Mouse (Mus musculus) myocyte (in vitro differentiated cells): ENCODE data around the gene Mpc2. TPM values are rescaled to one million over a fixed set of nuclear protein-coding genes. Genes with fewer than 3 reads are reported as not detected.

Experiments used
- H3K27me3 ChIP-seq: one replicate; pipeline ENCODE4 v1.6.1; 2011; ENCODE audit not compliant: control insufficient read depth, insufficient read depth, insufficient read length
- H3K36me3 ChIP-seq: one replicate; pipeline ENCODE4 v1.6.1; 2011; ENCODE audit not compliant: control insufficient read depth, insufficient read depth
- H3K4me2 ChIP-seq: one replicate; pipeline ENCODE4 v1.6.1; 2011; ENCODE audit warnings: low read depth, control low read depth
- H3K4me3 ChIP-seq: one replicate; pipeline ENCODE4 v1.5.1; 2011; ENCODE audit warnings: mild to moderate bottlenecking, control low read depth, moderate library complexity
- H3K79me2 ChIP-seq: one replicate; pipeline ENCODE4 v1.6.1; 2011; ENCODE audit not compliant: control insufficient read depth, insufficient read depth
- H3ac ChIP-seq: one replicate; pipeline ENCODE4 v1.6.1; 2011; ENCODE audit not compliant: control insufficient read depth, insufficient read length
- CEBPB ChIP-seq: IDR thresholded peaks from 2 replicates; pipeline ENCODE4 v1.6.1; 2011; ENCODE audit warnings: mild to moderate bottlenecking, moderate library complexity; ENCODE audit not compliant: poor library complexity, insufficient read depth, severe bottlenecking
- E2F4 ChIP-seq: IDR thresholded peaks from one replicate; pipeline ENCODE4 v1.6.1; 2011; ENCODE audit warnings: mild to moderate bottlenecking, control low read depth, moderate library complexity; ENCODE audit not compliant: insufficient read depth
- MAX ChIP-seq: IDR thresholded peaks from one replicate; pipeline ENCODE4 v1.6.1; 2011; ENCODE audit warnings: low read depth, mild to moderate bottlenecking, control low read depth
- MYOD1 ChIP-seq, 3 experiments: IDR thresholded peaks; one replicate each; pipeline ENCODE4 v1.6.1; 2011; ENCODE audit warnings: control low read depth in 2 of 3, low read depth in 2 of 3, mild to moderate bottlenecking in 2 of 3, moderate library complexity in 1 of 3; ENCODE audit not compliant: insufficient read length in 2 of 3, control insufficient read depth in 1 of 3
- MYOG ChIP-seq, 3 experiments: IDR thresholded peaks; one replicate each; pipeline ENCODE4 v1.6.1; 2011; ENCODE audit warnings: control low read depth in 2 of 3, low read depth in 2 of 3, mild to moderate bottlenecking in 2 of 3; ENCODE audit not compliant: insufficient read length in 2 of 3, control insufficient read depth in 1 of 3, insufficient read depth in 1 of 3
- POLR2A ChIP-seq: IDR thresholded peaks from one replicate; pipeline ENCODE4 v1.6.1; 2011; ENCODE audit warnings: low read depth, mild to moderate bottlenecking, control low read depth, moderate library complexity; ENCODE audit not compliant: insufficient read length
- POLR2AphosphoS2 ChIP-seq: IDR thresholded peaks from one replicate; pipeline ENCODE4 v1.6.1; 2011; ENCODE audit warnings: low read depth, control low read depth; ENCODE audit not compliant: insufficient read length
- REST ChIP-seq: IDR thresholded peaks from one replicate; pipeline ENCODE4 v1.6.1; 2011; ENCODE audit warnings: mild to moderate bottlenecking, control low read depth, moderate library complexity; ENCODE audit not compliant: insufficient read depth, insufficient read length
- SRF ChIP-seq: IDR thresholded peaks from one replicate; pipeline ENCODE4 v1.6.1; 2011; ENCODE audit warnings: low read depth; ENCODE audit not compliant: control insufficient read depth, insufficient read length
- TCF12 ChIP-seq: IDR thresholded peaks from one replicate; pipeline ENCODE4 v1.6.1; 2011; ENCODE audit warnings: mild to moderate bottlenecking, control low read depth; ENCODE audit not compliant: poor library complexity, insufficient read depth, severe bottlenecking
- TCF3 ChIP-seq: IDR thresholded peaks from one replicate; pipeline ENCODE4 v1.6.1; 2011; ENCODE audit warnings: low read depth, control low read depth; ENCODE audit not compliant: insufficient read length
- USF1 ChIP-seq: IDR thresholded peaks from one replicate; pipeline ENCODE4 v1.6.1; 2011; ENCODE audit warnings: low read depth, mild to moderate bottlenecking, control low read depth, moderate library complexity
- polyA plus RNA-seq: library from polyadenylated mRNA; unstranded; fragments of >200 nt; fragmentation: generic; extraction: Trizol; gene quantifications from one replicate; pipeline ENCODE4 v1.2.1, GENCODE M21; 2012; ENCODE audit warnings: missing spikeins

The Mpc2 gene
- polyA plus RNA-seq, 1 experiment = 85.0 TPM

GRCm38 (mm10) chr1:165469717-165470116 is 9.3 kb downstream of the Mpc2 start:
- no peak overlapping the region for H3ac ChIP-seq
- no peaks in the 10 kb centered on the region for H3K36me3 ChIP-seq
- no peak overlapping the region for H3K4me2 ChIP-seq
- H3K79me2 ChIP-seq = peaks cover 6% of the 10 kb centered on the region
- no peak for TF ChIP-seq POLR2A
- TF ChIP-seq USF1 = no peak
- TF ChIP-seq POLR2AphosphoS2 = no peak
- no peak for TF ChIP-seq MYOG (IDR thresholded peaks at IDR 0.05; ENCODE audit: control insufficient read depth in 1 of 3, insufficient read depth in 1 of 3, insufficient read length in 2 of 3, low read depth in 2 of 3)
- no peak for TF ChIP-seq E2F4
- no peak for TF ChIP-seq MYOD1 (IDR thresholded peaks at IDR 0.05; ENCODE audit: control insufficient read depth in 1 of 3, insufficient read length in 2 of 3, low read depth in 2 of 3)
- no peak for TF ChIP-seq REST
- TF ChIP-seq MAX = no peak
- H3K4me3 ChIP-seq = no peak overlapping the region
- no peaks in the 10 kb centered on the region for H3K27me3 ChIP-seq

GRCm38 (mm10) chr1:165471490-165471889 is 11.1 kb downstream of the Mpc2 start:
- no peak for TF ChIP-seq MAX
- TF ChIP-seq USF1 = no peak
- TF ChIP-seq CEBPB = no peak
- no peak for TF ChIP-seq MYOG (IDR thresholded peaks at IDR 0.05; ENCODE audit: control insufficient read depth in 1 of 3, insufficient read depth in 1 of 3, insufficient read length in 2 of 3, low read depth in 2 of 3)
- no peak for TF ChIP-seq POLR2AphosphoS2
- TF ChIP-seq TCF12 = no peak
- no peak for TF ChIP-seq TCF3
- no peak for TF ChIP-seq POLR2A
- no peak for TF ChIP-seq MYOD1 (IDR thresholded peaks at IDR 0.05; ENCODE audit: control insufficient read depth in 1 of 3, insufficient read length in 2 of 3, low read depth in 2 of 3)
- TF ChIP-seq REST = no peak
- no peak for TF ChIP-seq E2F4
- no peak for TF ChIP-seq SRF
- Histone ChIP-seq H3K79me2 (peaks cover 1% of the 10 kb centered on the region), H3K36me3 (no peaks in the 10 kb centered on the region), H3K27me3 (no peaks in the 10 kb centered on the region), H3K4me2 (no peak overlapping the region), H3K4me3 (no peak overlapping the region), H3ac (no peak overlapping the region)

GRCm38 (mm10) chr1:165484688-165485233 is 24.3 kb downstream of the Mpc2 start, which contains the start of gene Adcy10:
Gene Adcy10 (plus strand): TSS chr1:165485183.
- no peak for TF ChIP-seq E2F4
- no peak for TF ChIP-seq MYOD1 (IDR thresholded peaks at IDR 0.05; ENCODE audit: control insufficient read depth in 1 of 3, insufficient read length in 2 of 3, low read depth in 2 of 3)
- no peak for TF ChIP-seq CEBPB
- TF ChIP-seq POLR2AphosphoS2 = no peak
- no peak for TF ChIP-seq SRF
- TF ChIP-seq USF1 = no peak
- no peak for TF ChIP-seq POLR2A
- TF ChIP-seq REST = no peak
- TF ChIP-seq MAX = no peak
- TF ChIP-seq TCF3 = no peak
- no peak for TF ChIP-seq TCF12
- TF ChIP-seq MYOG (IDR thresholded peaks at IDR 0.05; ENCODE audit: control insufficient read depth in 1 of 3, insufficient read depth in 1 of 3, insufficient read length in 2 of 3, low read depth in 2 of 3) = no peak
- Histone ChIP-seq H3ac (no peak within 1 kb of the TSS), H3K4me3 (no peak within 1 kb of the TSS), H3K27me3 (no peaks in the 10 kb centered on the region), H3K79me2 (no peaks in the 10 kb centered on the region), H3K4me2 (no peak within 1 kb of the TSS), H3K36me3 (peaks cover 14% of the 10 kb centered on the region)

- Histone ChIP-seq H3K4me2 (no peak overlapping the region), H3K4me3 (no peak overlapping the region), H3ac (no peak overlapping the region), H3K27me3 (no peaks in the 10 kb centered on the region), H3K79me2 (no peaks in the 10 kb centered on the region), H3K36me3 (peaks cover 10% of the 10 kb centered on the region)
- TF ChIP-seq POLR2AphosphoS2 (no peak), MYOG (IDR thresholded peaks at IDR 0.05; ENCODE audit: control insufficient read depth in 1 of 3, insufficient read depth in 1 of 3, insufficient read length in 2 of 3, low read depth in 2 of 3) (no peak), TCF12 (no peak)
Observed at GRCm38 (mm10) chr1:165486108-165486507, 25.7 kb downstream of the Mpc2 start.

- no peaks in the 10 kb centered on the region for H3K36me3 ChIP-seq
- no peak overlapping the region for H3K4me2 ChIP-seq
- no peaks in the 10 kb centered on the region for H3K79me2 ChIP-seq
- no peak overlapping the region for H3ac ChIP-seq
- TF ChIP-seq POLR2AphosphoS2 = no peak
- no peak for TF ChIP-seq CEBPB
- no peak for TF ChIP-seq MYOG (IDR thresholded peaks at IDR 0.05; ENCODE audit: control insufficient read depth in 1 of 3, insufficient read depth in 1 of 3, insufficient read length in 2 of 3, low read depth in 2 of 3)
- no peak for TF ChIP-seq REST
- no peak for TF ChIP-seq MYOD1 (IDR thresholded peaks at IDR 0.05; ENCODE audit: control insufficient read depth in 1 of 3, insufficient read length in 2 of 3, low read depth in 2 of 3)
- no peak for TF ChIP-seq USF1
- TF ChIP-seq POLR2A = no peak
- TF ChIP-seq MAX = no peak
- no peak for TF ChIP-seq TCF3
- no peak for TF ChIP-seq TCF12
- no peak for TF ChIP-seq E2F4
- no peak overlapping the region for H3K4me3 ChIP-seq
- H3K27me3 ChIP-seq = no peaks in the 10 kb centered on the region
Observed at GRCm38 (mm10) chr1:165489197-165489596, 28.8 kb downstream of the Mpc2 start.
